Mouse (Mus musculus) brown adipose tissue, adult 24 weeks (tissue): ENCODE measurements around the gene Mamstr. TPM values are rescaled to one million over a fixed set of nuclear protein-coding genes. Genes with fewer than 3 reads are reported as not detected.
A peak's percentile ranks its signal among the peaks of the same experiment; 100 is the strongest.

Source experiments
- H3K27ac ChIP-seq: fragments of 200-500 bp; replicated peaks from 2 replicates; pipeline ENCODE4 v1.5.1; 2012; ENCODE audit warnings: low read depth, mild to moderate bottlenecking, low read length
- H3K4me1 ChIP-seq: fragments of 200-500 bp; 2 replicates; pipeline ENCODE4 v1.6.1; 2012; ENCODE audit warnings: low read length, mixed read lengths; ENCODE audit not compliant: control insufficient read depth, insufficient read depth, insufficient read length
- H3K4me3 ChIP-seq: fragments of 200-500 bp; 2 replicates; pipeline ENCODE4 v1.5.1; 2012; ENCODE audit warnings: low read depth, mild to moderate bottlenecking, low read length, moderate library complexity; ENCODE audit not compliant: insufficient read depth
- polyA plus RNA-seq: library from polyadenylated mRNA; stranded (reverse); fragments of >200 nt; gene quantifications from 2 replicates; pipeline ENCODE4 v1.2.4, GENCODE M21; 2012; ENCODE audit not compliant: missing spikeins, insufficient read depth, insufficient read length

Mamstr gene
- polyA plus RNA-seq, 1 experiment = not detected

- H3K27ac ChIP-seq = no peak overlapping the region
- no peak overlapping the region for H3K4me3 ChIP-seq
- H3K4me1 ChIP-seq = peaks cover 3% of the 10 kb centered on the region; the same call in 1 of the 2 replicates
These were observed 20.2 kb upstream of the Mamstr start for GRCm38 (mm10) chr7:45619592-45619991.

- H3K4me3 ChIP-seq = no peak within 1 kb of the TSS
- no peaks in the 10 kb centered on the region for H3K4me1 ChIP-seq
- no peak within 1 kb of the TSS for H3K27ac ChIP-seq
These were observed 18.3 kb upstream of the Mamstr start, which contains the start of gene Izumo1 for GRCm38 (mm10) chr7:45621443-45621842. Izumo1 (plus strand) TSS chr7:45621811.

GRCm38 (mm10) chr7:45623507-45623906 lies 16.3 kb upstream of the Mamstr start:
- Histone ChIP-seq H3K4me3 (no peak overlapping the region), H3K4me1 (no peaks in the 10 kb centered on the region), H3K27ac (no peak overlapping the region)

- no peak overlapping the region for H3K27ac ChIP-seq
- H3K4me3 ChIP-seq = no peak overlapping the region
- H3K4me1 ChIP-seq = no peaks in the 10 kb centered on the region
These were observed 15.1 kb upstream of the Mamstr start for GRCm38 (mm10) chr7:45624718-45625117.

GRCm38 (mm10) chr7:45625481-45625880 lies 14.3 kb upstream of the Mamstr start:
- Histone ChIP-seq H3K4me1 (no peaks in the 10 kb centered on the region; the same call in 1 of the 2 replicates), H3K27ac (no peak overlapping the region), H3K4me3 (no peak overlapping the region)

- peak overlapping the region; percentile 93 for H3K4me3 ChIP-seq
- no peaks in the 10 kb centered on the region; the same call in 1 of the 2 replicates for H3K4me1 ChIP-seq
- peak overlapping the region; percentile 99 for H3K27ac ChIP-seq
These were observed 13.2 kb upstream of the Mamstr start for GRCm38 (mm10) chr7:45626571-45627076.

- H3K27ac ChIP-seq = peak within 1 kb of the TSS; percentile 99
- H3K4me1 ChIP-seq = no peaks in the 10 kb centered on the region; the same call in 1 of the 2 replicates
- peak within 1 kb of the TSS; percentile 93 for H3K4me3 ChIP-seq
These were observed 12.5 kb upstream of the Mamstr start, which contains the start of gene Rasip1 for GRCm38 (mm10) chr7:45627261-45627660. Rasip1 (plus strand) TSS chr7:45627488.

- Histone ChIP-seq H3K27ac (peak overlapping the region; percentile 99), H3K4me3 (peak overlapping the region; percentile 93), H3K4me1 (no peaks in the 10 kb centered on the region; the same call in 1 of the 2 replicates)
These were observed 11.1 kb upstream of the Mamstr start for GRCm38 (mm10) chr7:45628364-45629294.

GRCm38 (mm10) chr7:45630064-45630907 lies 9.5 kb upstream of the Mamstr start:
- H3K4me3 ChIP-seq = peak overlapping the region; percentile 32
- H3K27ac ChIP-seq = peak overlapping the region; percentile 64
- H3K4me1 ChIP-seq = peaks cover 4% of the 10 kb centered on the region

GRCm38 (mm10) chr7:45632499-45632898 lies 7.3 kb upstream of the Mamstr start:
- Histone ChIP-seq H3K4me1 (peaks cover 12% of the 10 kb centered on the region), H3K27ac (no peak overlapping the region), H3K4me3 (peak overlapping the region; percentile 2; the same call in 1 of the 2 replicates)

- H3K4me1 ChIP-seq = peaks cover 16% of the 10 kb centered on the region
- H3K4me3 ChIP-seq = no peak overlapping the region
- H3K27ac ChIP-seq = peak overlapping the region; percentile 84
These were observed 4.7 kb upstream of the Mamstr start for GRCm38 (mm10) chr7:45634946-45635681.

- H3K4me1 ChIP-seq = peaks cover 23% of the 10 kb centered on the region
- H3K27ac ChIP-seq = peak overlapping the region; percentile 84
These were observed 3.8 kb upstream of the Mamstr start for GRCm38 (mm10) chr7:45635711-45636688.

GRCm38 (mm10) chr7:45637710-45638109 lies 2.1 kb upstream of the Mamstr start:
- Histone ChIP-seq H3K4me1 (peaks cover 30% of the 10 kb centered on the region), H3K4me3 (no peak overlapping the region), H3K27ac (no peak overlapping the region)

More at GRCm38 (mm10) chr7:45635711-45636688, 3.8 kb upstream of the Mamstr start:
- H3K4me3 ChIP-seq = no peak overlapping the region
